28 mouse cellular contexts compared by ENCODE assay signal in the genomic region with DNA sequence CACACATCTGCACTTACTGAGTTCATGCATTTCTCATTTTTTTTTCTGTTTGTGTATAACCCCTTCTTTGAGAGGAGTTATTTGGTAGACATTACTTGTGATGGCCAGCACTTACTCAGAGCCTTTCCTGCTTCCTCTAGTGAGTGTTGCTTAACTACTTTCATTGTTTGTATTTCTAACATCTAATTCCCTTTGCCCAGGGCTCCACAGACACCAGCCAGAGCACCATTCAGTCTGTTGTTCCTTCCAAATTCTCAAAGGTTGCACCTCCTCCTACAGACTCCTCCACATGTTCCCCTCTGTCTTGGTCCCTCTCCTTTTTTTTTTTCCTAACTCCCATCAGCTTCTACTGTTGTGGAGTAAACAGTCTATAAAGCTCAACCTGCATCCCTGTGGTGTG. TPM values are rescaled to one million over a fixed set of nuclear protein-coding genes. Genes with fewer than 3 reads are reported as not detected.
DNase-seq lines count a peak whose midpoint lies in the region; ATAC-seq and TF ChIP-seq lines count a peak whose summit lies in the region.
"Had no signal": no experiment of that assay in that cellular context is flagged by ENCODE, and none has a peak within 500 bp of the region (broad histone marks: within the 10 kb centered on the region; RNA-seq: fewer than 3 reads in every experiment).

No protein-coding gene starts in this region.

- ATAC-seq in liver, embryonic 12.5 days, result no peak
- ATAC-seq: CD4-positive, CD25-positive, alpha-beta regulatory T cell, adult 4 months; forebrain, embryonic 13.5 days; forebrain, embryonic 15.5 days; forebrain, postnatal 0 days had no signal

- no peak overlapping the region for H3K9ac ChIP-seq in liver, adult 2 months (ENCODE audit: low read depth, low read length)
- no peak overlapping the region for H3K9ac ChIP-seq in liver, embryonic 12.5 days
- H3K9ac ChIP-seq: embryonic facial prominence, embryonic 13.5 days; embryonic facial prominence, embryonic 15.5 days; forebrain, embryonic 13.5 days; forebrain, embryonic 15.5 days; forebrain, postnatal 0 days had no signal

- peaks cover 13% of the 10 kb centered on the region for H3K4me1 ChIP-seq in liver, adult 2 months (ENCODE audit: control insufficient read depth, insufficient read depth, low read length)
- H3K4me1 ChIP-seq in liver, embryonic 12.5 days, result no peaks in the 10 kb centered on the region
- peaks cover 9% of the 10 kb centered on the region; the same call in 1 of the 2 replicates for H3K4me1 ChIP-seq in brown adipose tissue, adult 24 weeks (ENCODE audit: control insufficient read depth, insufficient read depth, insufficient read length, low read length)
- H3K4me1 ChIP-seq: embryonic facial prominence, embryonic 13.5 days; embryonic facial prominence, embryonic 15.5 days; forebrain, embryonic 13.5 days; forebrain, embryonic 15.5 days had no signal

- H3K4me3 ChIP-seq in liver, adult 2 months (ENCODE audit: insufficient read depth, low read depth, low read length), result no peak overlapping the region
- H3K4me3 ChIP-seq in liver, embryonic 12.5 days, result no peak overlapping the region
- H3K4me3 ChIP-seq in brown adipose tissue, adult 24 weeks (ENCODE audit: insufficient read depth, low read depth, low read length), result no peak overlapping the region
- H3K4me3 ChIP-seq: embryonic facial prominence, embryonic 13.5 days; embryonic facial prominence, embryonic 15.5 days; erythroblast, embryonic 14.5 days; forebrain, embryonic 13.5 days; forebrain, embryonic 15.5 days had no signal

- H3K79me2 ChIP-seq in liver, adult 2 months (ENCODE audit: control insufficient read depth, insufficient read depth, low read length), result no peaks in the 10 kb centered on the region

- no peaks in the 10 kb centered on the region for H3K9me3 ChIP-seq in liver, embryonic 12.5 days (replicated peaks)
- H3K9me3 ChIP-seq: embryonic facial prominence, embryonic 13.5 days; embryonic facial prominence, embryonic 15.5 days; forebrain, embryonic 13.5 days; forebrain, embryonic 15.5 days; G1E had no signal

- peak overlapping the region; percentile 71 for H3K27ac ChIP-seq in liver, adult 2 months (replicated peaks; ENCODE audit: insufficient read depth, low read depth, low read length)
- H3K27ac ChIP-seq in liver, embryonic 12.5 days, result no peak overlapping the region
- peak overlapping the region; percentile 59 for H3K27ac ChIP-seq in brown adipose tissue, adult 24 weeks (replicated peaks; ENCODE audit: low read depth, low read length)
- H3K27ac ChIP-seq: embryonic facial prominence, embryonic 13.5 days; embryonic facial prominence, embryonic 15.5 days; forebrain, embryonic 13.5 days; forebrain, embryonic 15.5 days had no signal

- peak; percentile 82 for DNase-seq in liver, adult 2 months (ENCODE audit: extremely low read depth, low read depth, low spot score)
- DNase-seq in 3T3-L1 (ENCODE audit: low read depth, low spot score) (peak; percentile 37), NIH3T3 (ENCODE audit: low read depth) (peak; percentile 19)
- no peak for DNase-seq in right cerebral cortex, adult 18-20 months
- no peak for DNase-seq in right cerebral cortex, postnatal 10 days (ENCODE audit: low spot score in 2 of 2)
- no peak for DNase-seq in c-Kit-positive CD71-positive TER-119-positive erythroid progenitor cells, embryonic 14.5 days (ENCODE audit: low spot score)
- DNase-seq: adrenal gland, adult 2 months; adrenal gland, postnatal 10 days; adrenal gland, postnatal 25 days; B cell, adult 2 months; cerebellum, adult 11 months; cerebellum, adult 18-20 months; cerebellum, adult 8-10 months; cerebellum, adult 9-11 months; cerebellum, postnatal 14 days; cerebellum, postnatal 36 days; embryo, embryonic 11 days; forebrain, postnatal 0 days had no signal

- H3K27me3 ChIP-seq in liver, adult 2 months (ENCODE audit: control insufficient read depth, insufficient read depth, low read length), result no peaks in the 10 kb centered on the region
- no peaks in the 10 kb centered on the region for H3K27me3 ChIP-seq in liver, embryonic 12.5 days (replicated peaks)
- H3K27me3 ChIP-seq: CH12.LX; embryonic facial prominence, embryonic 13.5 days; embryonic facial prominence, embryonic 15.5 days; forebrain, embryonic 13.5 days; forebrain, embryonic 15.5 days had no signal

- H3K4me2 ChIP-seq in liver, embryonic 12.5 days, result no peak overlapping the region
- H3K4me2 ChIP-seq: embryonic facial prominence, embryonic 13.5 days; embryonic facial prominence, embryonic 15.5 days; forebrain, embryonic 13.5 days; forebrain, embryonic 15.5 days had no signal

- H3K36me3 ChIP-seq in liver, adult 2 months (ENCODE audit: control insufficient read depth, insufficient read depth, low read length), result no peaks in the 10 kb centered on the region
- H3K36me3 ChIP-seq in liver, embryonic 12.5 days, result no peaks in the 10 kb centered on the region
- H3K36me3 ChIP-seq: embryonic facial prominence, embryonic 13.5 days; embryonic facial prominence, embryonic 15.5 days; forebrain, embryonic 15.5 days; G1E had no signal

- TF ChIP-seq POLR2A in liver, adult 2 months (IDR thresholded peaks at IDR 0.05; ENCODE audit: extremely low read depth, insufficient read depth, low read length), result no peak

- TF ChIP-seq CTCF in liver, adult 2 months (IDR thresholded peaks at IDR 0.05; ENCODE audit: low read depth, low read length), result no peak

RNA-seq across cellular contexts. Expression of gene Fam13a, which starts 5.7 kb away (rescaled TPM):
- 42.5 and 48.3 TPM in 2 replicates for total RNA-seq in liver, adult 2 months (2014; rRNA removed)
- 3.2 and 3.4 TPM in 2 replicates for polyA plus RNA-seq in liver, adult 2 months (2012; rRNA removed)
- polyA plus RNA-seq in liver, embryonic 12.5 days (2016; fragmentation: Nextera tagmentation; extraction: Ambion mirVana), result 0.54 and 1.0 TPM in 2 replicates
- polyA plus RNA-seq in brown adipose tissue, adult 24 weeks (2012; ENCODE audit: insufficient read depth, insufficient read length, missing spikeins), result 80.3 and 118 TPM in 2 replicates
- polyA plus RNA-seq: erythroblast, embryonic 14.5 days; G1E had no signal

Comparison
In these comparisons a context has a peak if more than half of its experiments do, and no peak if none do; other contexts are left out.
1. DNase-seq: peak in liver, adult 2 months (single experiment), 3T3-L1 (single experiment) and NIH3T3 (single experiment); none in right cerebral cortex, adult 18-20 months (single experiment), right cerebral cortex, postnatal 10 days (0 of 2) and c-Kit-positive CD71-positive TER-119-positive erythroid progenitor cells, embryonic 14.5 days (single experiment).
2. RNA of gene Fam13a, which starts 5.7 kb away (polyA plus RNA-seq): 80.3 to 118 TPM in brown adipose tissue, adult 24 weeks; 3.2 to 3.4 TPM in liver, adult 2 months and 0.54 to 1.0 TPM in liver, embryonic 12.5 days; every median in the first group is over 10 times any median in the second.